Mouse (Mus musculus) left cerebral cortex, postnatal 36 days (tissue): ENCODE data around the gene Slc40a1. TPM values are rescaled to one million over a fixed set of nuclear protein-coding genes. Genes with fewer than 3 reads are reported as not detected.

ENCODE experiments used
- DNase-seq, 2 experiments: peaks; one replicate each; pipeline ENCODE4 v3.0.0; 2021 to 2022; ENCODE audit warnings: low spot score in 2 of 2, mixed read lengths in 1 of 2
- intact Hi-C: fragments of 180-260 bp; cut with DNase I; formaldehyde crosslinking; loops from one replicate; pipeline ENCODE4 v1.15.1; 2025
- total RNA-seq, 2 experiments: library from RNA; stranded (reverse); gene quantifications; 2 replicates each; pipeline ENCODE4 v1.2.3; 2021

The Slc40a1 gene
- total RNA-seq, 2 experiments from 2014 or later, result 10.8 to 12.8 TPM

DNA sequence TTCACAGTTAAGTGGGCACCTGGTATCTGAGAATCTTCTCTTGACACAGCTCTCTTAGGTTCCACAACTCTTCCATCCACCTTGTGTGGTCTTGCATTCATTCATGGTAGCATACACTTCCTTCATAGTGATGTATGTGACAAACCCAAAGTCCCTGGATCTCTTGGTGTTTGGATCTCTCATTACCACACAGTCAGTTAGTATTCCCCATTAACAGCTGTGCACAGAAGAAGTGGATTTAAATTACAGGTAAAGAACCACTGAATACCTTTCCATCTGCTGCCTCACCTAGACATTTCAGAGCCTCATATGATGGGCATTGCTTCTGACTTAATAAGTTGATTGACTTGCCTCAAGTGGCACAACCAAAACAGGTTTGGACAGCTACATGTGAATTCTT lies 36.1 kb downstream of the Slc40a1 start, which contains the start of gene Gm5269:
TSS of gene Gm5269 (minus strand) at position 101 of the 400 bp plus-strand sequence.
- no peak for DNase-seq
- intact Hi-C loops, result no loop called here

DNA sequence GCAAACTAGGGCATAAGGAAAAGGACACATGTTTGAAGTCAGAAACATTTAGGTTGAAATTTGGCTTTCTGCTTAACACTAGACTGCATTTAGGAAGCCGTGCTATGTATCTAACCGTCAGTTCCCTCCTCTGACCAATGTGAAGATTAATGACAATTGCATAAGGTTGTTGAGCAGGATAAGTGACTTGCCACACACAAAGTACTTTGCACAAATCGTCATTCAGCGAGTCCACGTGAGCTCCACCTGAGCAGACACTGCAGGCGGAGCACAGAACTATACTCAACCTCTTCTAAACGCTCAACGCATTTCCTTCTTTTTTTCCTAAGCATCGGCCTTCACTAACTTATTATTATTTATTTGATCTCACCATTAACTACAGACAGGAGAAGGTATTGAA lies 39.5 kb downstream of the Slc40a1 start:
- DNase-seq, result no peak
- intact Hi-C loops, result no loop called here

DNA sequence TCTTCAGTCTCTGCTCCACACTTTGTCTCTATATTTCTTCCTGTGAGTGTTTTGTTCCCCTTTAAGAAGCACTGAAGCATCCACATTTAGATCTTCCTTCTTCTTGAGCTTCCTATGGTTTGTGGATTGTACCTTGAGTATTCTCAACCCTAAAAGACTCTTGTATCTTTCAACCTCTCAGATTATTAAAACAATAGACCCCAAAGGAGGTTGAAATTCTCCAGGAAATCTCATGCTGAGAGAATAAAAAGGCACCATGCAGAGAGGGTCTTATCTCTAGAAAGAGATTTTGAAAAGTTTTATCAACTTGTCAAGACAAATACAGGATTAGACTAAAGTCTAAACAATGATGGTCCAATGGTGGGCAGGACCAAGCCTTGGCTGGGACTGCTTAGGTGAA lies 42.9 kb downstream of the Slc40a1 start:
- intact Hi-C loops, result no loop called here
- DNase-seq, result no peak

DNA sequence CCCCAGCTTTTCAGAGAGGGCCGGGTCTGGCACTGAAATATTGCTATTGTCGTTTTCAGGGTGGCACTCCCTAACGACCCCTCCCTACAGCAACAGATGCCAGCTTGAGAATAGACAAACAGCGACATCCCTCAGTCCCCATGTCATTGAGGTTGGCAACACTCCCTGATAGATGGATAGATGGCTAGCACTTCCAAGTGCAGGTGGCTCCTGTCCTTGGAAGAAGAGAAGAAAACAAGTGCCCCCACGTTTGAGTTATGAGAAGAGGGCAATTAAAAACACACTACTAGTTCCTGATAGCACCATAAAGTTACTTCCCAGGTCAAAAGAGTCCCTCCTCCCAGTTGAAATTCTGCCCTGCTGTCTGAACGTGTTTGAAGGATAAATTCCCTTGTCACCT lies 44.2 kb downstream of the Slc40a1 start:
- DNase-seq, result no peak
- intact Hi-C loops, result no loop called here

DNA sequence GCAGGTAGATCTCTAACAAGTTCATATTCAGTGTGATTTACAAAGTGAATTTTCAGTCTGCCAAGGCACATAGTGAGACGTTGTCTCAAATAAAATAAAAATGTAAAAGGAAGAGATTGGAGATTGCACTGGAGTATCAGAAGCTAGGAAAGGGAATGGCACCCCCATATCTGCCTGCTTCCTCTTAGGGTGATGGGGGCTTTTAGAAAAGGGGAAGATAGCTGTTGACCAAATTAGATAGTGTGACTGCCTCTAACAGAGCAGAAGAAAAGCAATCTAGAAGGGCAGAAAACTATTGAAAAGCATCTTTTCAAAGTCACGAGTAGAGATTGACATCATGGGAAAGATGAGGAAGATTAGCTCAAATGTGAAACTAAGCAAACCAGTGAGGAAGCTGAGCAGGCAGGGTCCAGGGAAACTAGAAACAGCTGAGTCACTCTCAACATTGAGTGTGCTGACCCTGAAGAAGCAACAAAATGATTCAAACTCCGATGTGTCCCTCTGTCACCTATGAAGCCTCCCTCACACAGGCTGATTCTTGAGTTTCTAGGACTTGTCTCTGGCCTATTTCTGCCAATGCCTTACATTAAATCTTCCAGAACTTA lies 45.0 kb downstream of the Slc40a1 start:
- intact Hi-C loops, result no loop called here
- DNase-seq, result no peak

DNA sequence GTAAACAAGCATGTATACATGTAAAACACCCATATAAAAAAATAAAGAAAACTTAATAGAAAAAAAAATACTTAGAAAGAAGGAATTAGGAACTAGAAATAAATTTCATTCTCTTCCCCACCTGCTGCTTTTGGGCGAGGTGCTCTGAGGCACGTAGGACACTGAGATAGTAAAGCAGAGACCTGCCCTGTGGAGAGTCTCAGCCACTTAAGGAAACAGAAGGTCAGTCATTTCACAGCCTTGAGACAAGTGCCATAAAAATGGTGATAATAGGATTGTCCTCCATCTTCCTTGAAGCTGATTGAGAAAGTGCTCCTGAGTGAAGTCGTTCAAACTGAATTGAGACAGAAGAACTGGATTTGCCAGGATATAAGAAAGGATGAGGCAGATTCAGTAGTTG lies 48.9 kb downstream of the Slc40a1 start:
- intact Hi-C loops, result no loop called here
- no peak for DNase-seq

DNA sequence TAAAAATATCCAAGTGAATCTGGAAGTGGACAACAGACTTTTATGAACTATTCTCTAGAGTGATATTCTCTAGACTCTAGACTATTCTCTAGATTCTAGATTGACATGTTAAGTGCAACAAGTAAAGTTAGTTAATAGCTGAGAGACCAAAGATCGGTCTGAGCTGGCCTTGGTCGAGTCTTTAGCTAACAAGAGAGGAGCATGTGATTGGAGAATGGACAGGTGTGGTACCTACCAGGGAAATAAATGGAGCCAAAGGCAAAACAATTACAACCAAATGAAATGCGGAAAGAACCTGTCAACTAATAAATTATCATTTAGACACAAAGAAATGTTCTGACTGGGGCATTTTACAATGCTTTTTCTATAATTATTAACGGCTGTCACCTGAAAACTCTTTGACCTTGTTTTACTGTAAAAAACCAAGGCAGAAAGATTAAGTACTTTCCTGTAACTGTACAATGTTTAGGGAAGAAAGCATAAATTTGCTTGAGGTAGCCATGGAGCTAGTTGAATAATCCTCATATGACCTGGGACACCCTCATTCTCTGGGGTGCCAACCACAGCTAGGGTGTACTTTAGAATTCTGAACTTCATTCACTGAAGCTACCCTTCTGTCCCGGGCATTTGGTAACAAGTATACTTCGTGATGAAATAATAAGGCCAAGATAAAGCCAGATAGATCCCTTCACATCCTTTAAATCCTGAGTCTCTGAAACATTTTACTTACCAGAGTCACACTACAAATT lies 49.7 kb downstream of the Slc40a1 start:
- intact Hi-C loops, result no loop called here
- no peak for DNase-seq

DNA sequence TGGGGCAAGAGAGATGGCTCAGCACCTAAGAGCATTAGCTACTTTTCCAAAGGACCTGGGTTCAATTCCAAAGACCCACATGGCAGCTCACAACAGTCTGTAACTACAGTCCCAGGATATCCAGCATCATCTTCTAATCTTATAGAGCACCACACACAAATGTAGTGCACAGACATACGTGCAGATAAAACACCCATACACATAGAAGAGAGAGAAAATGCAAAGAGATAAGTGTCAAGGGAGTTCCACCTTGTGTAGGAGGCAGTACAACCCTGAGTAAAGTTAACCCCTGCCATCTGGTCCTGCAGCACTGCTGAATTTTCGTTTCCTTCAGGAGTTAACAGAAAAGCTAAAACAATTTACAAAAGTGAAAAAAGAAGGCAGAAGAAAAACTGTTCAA lies 50.7 kb downstream of the Slc40a1 start:
- DNase-seq, result no peak
- intact Hi-C loops, result no loop called here

DNA sequence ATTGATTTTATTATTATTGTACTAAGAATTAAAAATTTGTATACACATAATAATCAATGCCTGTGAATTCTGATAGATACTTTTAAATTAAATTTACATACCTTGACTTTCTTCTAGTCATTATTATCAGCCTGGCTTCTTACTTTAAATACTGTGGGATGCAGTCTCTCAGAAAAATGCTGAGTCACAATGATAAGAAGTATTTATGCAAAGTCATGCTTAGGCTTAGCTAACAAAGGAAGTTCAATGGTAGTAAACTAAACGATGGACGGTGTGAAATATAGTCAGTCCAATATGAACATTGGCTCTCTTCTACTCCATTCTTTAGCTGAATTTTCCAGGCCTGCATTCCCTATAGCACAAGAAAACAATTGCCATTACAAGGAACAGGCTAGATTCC lies 53.1 kb downstream of the Slc40a1 start:
- DNase-seq, result no peak
- intact Hi-C loops, result no loop called here

DNA sequence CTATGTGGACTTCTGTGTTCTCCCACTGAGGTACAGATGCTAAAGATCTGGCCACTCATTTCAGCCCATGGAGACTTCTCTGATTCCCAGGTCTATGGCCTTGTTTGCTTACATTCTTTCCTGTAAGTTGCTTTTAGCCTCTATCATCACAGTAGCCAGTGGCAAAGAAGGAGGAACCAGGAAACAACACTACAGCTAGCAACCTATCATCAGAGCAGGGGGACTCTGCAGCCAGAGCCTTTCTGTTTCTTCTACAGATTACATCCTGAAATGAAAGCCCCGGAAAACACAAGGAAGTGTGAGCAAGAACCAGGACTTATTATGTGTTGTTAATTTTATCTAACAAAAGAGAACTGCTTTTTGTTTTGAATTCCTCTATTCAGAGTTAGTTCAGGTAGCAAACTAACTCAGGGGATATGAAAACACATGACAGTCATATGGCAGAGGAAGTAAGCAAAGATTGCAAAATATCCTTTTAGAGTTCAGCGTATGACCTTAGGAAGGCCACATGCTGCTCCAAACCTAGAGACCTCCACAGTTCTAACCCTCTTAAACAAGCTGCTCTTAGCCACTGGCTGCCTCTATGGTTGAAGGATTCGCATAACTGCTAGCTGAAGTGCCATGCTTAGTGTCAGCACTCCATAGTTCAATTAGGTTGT lies 57.7 kb downstream of the Slc40a1 start:
- DNase-seq, result no peak
- intact Hi-C loops, result no loop called here

DNA sequence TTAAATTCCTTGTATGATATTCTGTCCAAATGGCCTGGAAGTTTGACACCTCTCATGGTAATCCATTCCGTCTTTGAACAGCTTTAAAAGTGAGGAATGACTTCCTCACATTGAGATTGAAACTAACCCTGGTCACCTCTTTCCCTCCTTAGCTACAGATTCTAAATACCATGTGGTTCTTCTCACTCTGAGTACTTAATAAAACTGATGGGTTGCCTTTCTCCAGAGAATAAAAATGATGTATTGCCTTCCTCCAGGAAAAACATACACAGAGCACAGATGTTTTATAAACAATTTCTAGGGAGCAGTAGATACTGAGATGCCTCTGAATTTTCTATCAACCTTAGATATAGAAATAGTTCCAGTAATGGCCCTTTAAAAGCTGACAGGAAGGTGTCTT lies 58.3 kb downstream of the Slc40a1 start:
- no peak for DNase-seq
- intact Hi-C loops, result no loop called here

DNA sequence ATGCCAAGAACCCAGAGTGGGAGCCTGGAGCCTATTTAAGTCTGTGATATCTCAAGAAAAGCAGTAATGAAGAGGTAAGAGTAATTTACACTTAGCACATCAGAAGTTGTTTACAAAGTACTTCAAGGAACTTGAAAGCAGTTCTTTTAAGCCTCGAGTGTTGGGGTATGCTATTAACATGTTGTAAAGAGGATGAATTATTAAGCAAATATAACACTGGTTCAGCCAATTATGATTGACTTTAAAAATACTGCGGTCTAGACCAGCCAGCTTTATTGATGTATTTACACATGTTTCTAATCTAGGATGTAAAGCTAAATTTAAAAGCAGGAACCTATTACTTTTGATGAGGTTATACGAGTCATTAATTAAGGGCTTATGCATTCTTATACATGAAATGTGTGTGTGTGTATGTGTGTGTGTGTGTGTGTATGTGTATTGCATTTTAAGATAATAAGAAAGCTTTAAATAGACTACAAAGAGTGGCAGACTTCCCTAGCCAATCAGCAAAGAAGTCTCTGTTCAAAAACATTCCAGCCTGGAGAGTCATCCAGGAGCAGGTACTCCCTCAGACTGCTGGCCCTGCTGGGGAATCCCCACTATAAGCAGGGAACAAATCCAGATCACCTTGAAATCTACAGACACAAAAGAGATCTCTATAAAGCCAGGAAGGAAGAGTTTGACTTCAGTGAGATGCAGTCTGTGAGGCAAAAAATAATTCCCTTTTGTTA lies 59.9 kb downstream of the Slc40a1 start:
- DNase-seq, result no peak
- intact Hi-C loops, result no loop called here

DNA sequence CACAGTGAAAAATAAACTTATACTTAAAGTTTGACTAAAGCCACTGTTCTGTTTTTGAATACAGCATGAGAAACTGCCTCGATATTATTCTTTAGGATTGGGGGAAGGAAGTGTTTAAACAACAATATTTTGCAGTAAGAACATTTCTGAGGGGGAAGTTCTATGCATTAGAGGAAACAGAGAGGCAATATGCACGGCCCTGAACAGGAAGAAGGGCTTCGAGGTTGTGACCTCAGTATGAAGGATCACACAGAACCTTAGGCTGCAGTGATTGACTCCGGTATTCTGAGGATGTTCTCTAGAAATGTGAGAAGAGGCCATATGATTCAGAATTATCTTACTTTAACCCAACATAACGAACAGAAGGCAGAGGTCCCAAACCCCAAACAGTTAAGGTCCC lies 60.6 kb downstream of the Slc40a1 start:
- intact Hi-C loops, result no loop called here
- no peak for DNase-seq

DNA sequence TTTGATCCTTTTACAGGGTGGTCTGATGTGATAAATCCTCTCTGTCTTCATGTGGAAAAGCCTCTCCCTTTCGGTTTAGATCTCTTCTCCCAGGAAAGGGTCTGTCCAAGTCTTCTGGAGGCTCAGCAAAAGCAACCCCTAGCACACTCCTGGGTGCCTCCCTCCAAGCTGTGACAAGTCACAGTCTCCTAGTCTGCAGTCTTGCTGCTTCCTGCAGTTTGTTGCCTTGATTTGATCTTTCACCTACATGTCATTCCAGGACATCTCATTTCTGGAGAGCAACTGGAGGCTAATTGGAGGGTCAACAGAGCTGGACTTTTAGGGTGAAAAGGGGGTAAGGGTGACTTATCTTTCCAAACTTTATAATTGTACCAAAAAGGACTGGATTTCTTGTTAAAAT lies 61.0 kb downstream of the Slc40a1 start:
- no peak for DNase-seq
- intact Hi-C loops, result no loop called here

DNA sequence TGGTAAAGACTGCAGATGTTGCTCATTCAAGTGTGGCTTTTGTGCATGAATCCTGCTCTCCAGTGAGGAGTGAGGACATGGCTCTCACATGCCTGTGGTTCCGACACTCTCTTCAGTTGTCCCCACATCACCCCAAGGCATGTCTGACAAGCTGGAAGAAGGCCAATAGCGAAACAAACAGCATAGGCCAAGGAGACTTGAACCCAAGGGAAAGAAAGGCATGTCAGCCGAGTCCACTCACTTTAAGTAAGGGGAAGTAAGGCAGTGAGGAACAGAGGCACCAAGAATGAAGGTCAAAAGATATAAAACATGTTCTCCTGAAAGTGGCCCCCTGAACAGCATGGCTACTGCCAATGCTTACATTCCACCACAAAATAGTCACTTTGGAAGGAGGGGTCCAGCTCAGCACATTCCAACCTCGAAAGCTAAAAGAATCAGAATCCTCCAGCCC lies 61.7 kb downstream of the Slc40a1 start:
- no peak for DNase-seq
- intact Hi-C loops, result no loop called here

DNA sequence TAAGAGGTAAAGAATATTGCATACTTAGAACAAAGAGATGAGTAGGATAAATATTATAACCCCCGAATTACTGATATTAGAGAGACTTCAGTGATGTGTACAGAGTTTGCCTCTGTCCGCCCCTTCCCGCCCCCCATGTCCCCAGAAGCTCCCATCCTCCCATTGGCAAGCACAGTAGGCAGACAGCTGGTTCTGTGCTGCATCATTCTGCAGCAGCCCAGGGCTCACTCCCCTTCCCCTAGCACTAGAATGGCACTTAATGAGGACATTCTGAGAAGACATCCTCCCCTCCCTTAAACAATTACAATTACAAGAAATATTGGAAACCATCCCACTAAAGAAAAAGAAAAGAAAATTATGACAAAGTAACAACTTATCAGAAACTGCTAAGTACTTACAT lies 62.7 kb downstream of the Slc40a1 start:
- intact Hi-C loops, result no loop called here
- DNase-seq, result no peak

DNA sequence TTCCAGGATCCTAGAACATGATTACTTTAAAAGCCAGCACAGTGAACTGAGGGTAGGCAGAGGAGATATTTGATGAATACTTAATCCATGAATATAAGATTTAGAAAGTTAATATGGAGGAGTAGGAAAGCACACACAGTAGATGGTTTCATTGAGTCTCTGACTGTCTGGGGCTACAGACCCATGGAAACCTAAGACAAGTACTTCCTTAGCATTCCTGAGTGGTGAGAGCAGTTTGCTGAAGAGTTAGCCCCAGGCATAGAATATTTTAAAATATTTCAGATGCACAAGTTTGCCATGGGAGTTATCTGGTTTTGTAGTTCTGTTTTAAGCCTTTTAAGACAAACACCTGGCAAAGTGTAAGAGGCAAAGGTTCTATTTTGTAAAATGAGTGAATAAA lies 65.2 kb downstream of the Slc40a1 start:
- no peak for DNase-seq
- intact Hi-C loops, result no loop called here

DNA sequence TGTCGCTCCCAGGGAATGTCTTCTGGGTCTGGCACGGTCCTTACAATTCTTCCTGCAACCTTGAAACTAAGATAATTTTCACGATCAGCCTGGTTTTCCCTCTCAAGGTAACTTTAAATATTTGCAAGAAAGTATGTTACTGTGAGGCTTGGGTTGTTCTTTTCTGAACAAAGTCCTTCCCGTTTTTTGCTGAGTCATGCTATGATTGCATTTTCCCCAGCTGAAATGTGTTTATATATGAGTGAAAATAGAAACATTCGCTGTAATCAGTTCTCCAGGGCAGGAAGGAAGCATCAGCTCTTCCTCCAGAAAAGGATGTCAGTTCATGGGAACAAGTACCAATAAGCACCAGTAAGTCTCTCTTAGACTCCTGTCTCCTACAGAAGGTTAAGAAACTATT lies 66.0 kb downstream of the Slc40a1 start:
- DNase-seq, result no peak
- intact Hi-C loops, result no loop called here
